ENCODE assay signal across 25 mouse cellular contexts in the genomic region with DNA sequence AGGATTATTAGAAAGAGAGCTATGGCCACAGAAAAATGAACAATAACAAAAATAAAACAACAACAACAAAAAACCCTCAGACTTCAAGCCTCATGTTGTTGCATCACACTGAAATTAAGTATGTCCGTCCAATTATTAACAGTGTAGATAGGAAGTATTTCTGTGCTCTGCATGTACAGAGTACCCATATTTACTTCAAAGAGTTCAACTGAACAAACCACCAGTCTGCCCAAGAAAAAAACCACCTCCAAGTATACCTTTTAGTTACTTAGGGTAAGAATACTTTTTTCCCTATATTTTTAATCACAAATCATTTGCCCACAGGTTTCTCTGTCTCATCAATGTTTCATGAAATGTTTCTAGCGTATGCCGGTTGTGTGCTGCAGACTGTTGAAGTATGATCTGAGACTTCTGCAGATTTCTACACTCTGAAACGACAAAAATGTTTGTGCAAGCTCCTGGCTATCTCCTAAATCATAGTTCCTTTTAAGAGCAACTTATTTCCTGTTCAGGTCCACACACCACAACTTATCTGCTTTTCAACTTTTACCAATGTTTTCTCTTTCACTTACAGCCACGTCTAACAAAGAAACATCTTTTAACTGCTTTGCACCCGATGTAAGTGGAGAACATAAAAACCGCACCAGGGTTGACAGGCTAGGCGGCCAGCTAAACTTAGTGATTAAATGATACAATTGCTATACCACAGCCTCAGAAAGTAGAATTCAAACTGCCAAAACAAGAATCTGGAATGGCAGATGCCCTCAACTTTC.
DNase-seq lines count a peak whose midpoint lies in the region; ATAC-seq and TF ChIP-seq lines count a peak whose summit lies in the region.
"Had no signal": no experiment of that assay in that cellular context is flagged by ENCODE, and none has a peak within 500 bp of the region (broad histone marks: within the 10 kb centered on the region; RNA-seq: fewer than 3 reads in every experiment).

No protein-coding gene starts in this region.

- H3K4me2 ChIP-seq in hindbrain, postnatal 0 days (ENCODE audit: low read depth, low read length): no peak overlapping the region
- H3K4me2 ChIP-seq: limb, embryonic 13.5 days; liver, embryonic 11.5 days; neural tube, embryonic 15.5 days had no signal

- no peak for TF ChIP-seq CTCF in hindbrain, postnatal 0 days (IDR thresholded peaks at IDR 0.05; ENCODE audit: low read depth)

- no peak overlapping the region for H3K9ac ChIP-seq in hindbrain, postnatal 0 days (replicated peaks; ENCODE audit: low read length)
- H3K9ac ChIP-seq: limb, embryonic 13.5 days; liver, postnatal 0 days; neural tube, embryonic 15.5 days had no signal

- H3K9me3 ChIP-seq in hindbrain, postnatal 0 days (ENCODE audit: low read length): no peaks in the 10 kb centered on the region
- H3K9me3 ChIP-seq: limb, embryonic 13.5 days; neural tube, embryonic 15.5 days had no signal

- WGBS in hindbrain, postnatal 0 days: 84% methylated on average over 8 of the region's 8 CpGs

- H3K27ac ChIP-seq in hindbrain, postnatal 0 days: no peak overlapping the region
- H3K27ac ChIP-seq: gastrocnemius, adult 2 months; left cerebral cortex, adult 2 months; limb, embryonic 13.5 days; neural tube, embryonic 15.5 days had no signal

- H3K27me3 ChIP-seq in hindbrain, postnatal 0 days (ENCODE audit: insufficient read depth, low read length): no peaks in the 10 kb centered on the region
- H3K27me3 ChIP-seq: neural tube, embryonic 15.5 days had no signal

- H3K4me3 ChIP-seq in hindbrain, postnatal 0 days (ENCODE audit: low read length): no peak overlapping the region
- H3K4me3 ChIP-seq: gastrocnemius, adult 2 months; left cerebral cortex, adult 2 months; limb, embryonic 13.5 days; neural tube, embryonic 15.5 days had no signal

- H3K36me3 ChIP-seq in hindbrain, postnatal 0 days (ENCODE audit: insufficient read depth, low read length): no peaks in the 10 kb centered on the region
- H3K36me3 ChIP-seq: limb, embryonic 13.5 days; neural tube, embryonic 15.5 days had no signal

- no peaks in the 10 kb centered on the region for H3K4me1 ChIP-seq in hindbrain, postnatal 0 days (ENCODE audit: insufficient read depth, low read length)
- H3K4me1 ChIP-seq: limb, embryonic 13.5 days; neural tube, embryonic 15.5 days had no signal

- DNase-seq in kidney, adult 11 months: no peak
- no peak for DNase-seq in hindbrain, postnatal 0 days (ENCODE audit: low spot score)
- DNase-seq: adrenal gland, adult 8-10 months; cerebellum, adult 8-10 months; cerebellum, postnatal 25 days; gastrocnemius, adult 2 months; heart, postnatal 14 days; kidney, postnatal 14 days; layer of hippocampus, adult 9-11 months; liver, postnatal 0 days; lung, postnatal 36 days; midbrain, embryonic 14.5 days; right cerebral cortex, postnatal 25 days; thymus, adult 2 months had no signal

- peak; percentile 82 for ATAC-seq in CD4-positive, CD25-positive, alpha-beta regulatory T cell, adult 4 months
- ATAC-seq in common myeloid progenitor, adult 5-6 weeks (replicated peaks; ENCODE audit: low read depth, poor library complexity, severe bottlenecking): peak; percentile 88
- peak; percentile 80 for ATAC-seq in megakaryocyte, adult 5-6 weeks (ENCODE audit: poor library complexity, severe bottlenecking)
- no peak for ATAC-seq in hindbrain, postnatal 0 days
- no peak for ATAC-seq in erythroid progenitor cell, adult 5-6 weeks (replicated peaks; ENCODE audit: low FRiP score, poor library complexity, severe bottlenecking)
- ATAC-seq: forebrain, embryonic 14.5 days; hindbrain, embryonic 16.5 days; intestine, postnatal 0 days; liver, postnatal 0 days had no signal

Comparison
In these comparisons a context has a peak if more than half of its experiments do, and no peak if none do; other contexts are left out.
1. ATAC-seq: peak in CD4-positive, CD25-positive, alpha-beta regulatory T cell, adult 4 months (single experiment), common myeloid progenitor, adult 5-6 weeks (single experiment) and megakaryocyte, adult 5-6 weeks (single experiment); none in hindbrain, postnatal 0 days (single experiment) and erythroid progenitor cell, adult 5-6 weeks (single experiment).